Mouse (Mus musculus): ENCODE data around the gene Lrrc66. TPM values are rescaled to one million over a fixed set of nuclear protein-coding genes. Genes with fewer than 3 reads are reported as not detected.

The Lrrc66 gene
- 3.0 and 3.5 TPM in 2 replicates for polyA plus RNA-seq (2015; fragmentation: Nextera tagmentation; extraction: Ambion mirVana)

DNA sequence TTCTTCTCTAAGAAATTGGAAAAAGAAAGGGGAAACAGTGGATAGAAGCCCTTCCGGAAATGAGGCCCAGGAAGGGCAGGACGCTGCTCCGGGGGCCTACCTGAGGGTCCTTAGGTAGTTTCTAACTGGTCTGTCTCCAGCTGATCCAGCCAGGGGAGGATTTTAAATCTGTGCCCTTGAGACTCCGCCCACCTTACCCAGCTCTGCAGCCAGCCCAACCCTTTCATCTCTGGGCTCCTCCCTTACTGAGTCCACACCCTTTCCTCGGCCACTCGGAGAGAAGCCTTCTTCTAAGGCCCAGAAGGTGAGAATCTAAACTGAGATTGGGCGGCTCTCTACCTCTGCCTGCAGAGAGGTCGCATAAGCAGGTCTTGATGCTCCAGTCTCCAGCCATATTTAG, at the start of gene Lrrc66:
TSS of gene Lrrc66 (minus strand) at position 236 of the 400 bp plus-strand sequence.
- TF ChIP-seq EP300 (optimal IDR thresholded peaks at IDR 0.05): no peak
- no peak for TF ChIP-seq CTCF (IDR thresholded peaks at IDR 0.05; ENCODE audit: low read depth)
- H3K4me2 ChIP-seq (replicated peaks; ENCODE audit: low read depth): no peak within 1 kb of the TSS
- no peaks in the 10 kb centered on the region for H3K9me3 ChIP-seq (ENCODE audit: control insufficient read depth, low read length)
- H3K4me3 ChIP-seq (ENCODE audit: low read depth, low read length): no peak within 1 kb of the TSS
- no peak within 1 kb of the TSS for H3K27ac ChIP-seq (replicated peaks)
- H3K9ac ChIP-seq (ENCODE audit: low read length): no peak within 1 kb of the TSS
- WGBS: 71% methylated on average over 8 of the region's 8 CpGs
- H3K36me3 ChIP-seq (ENCODE audit: control insufficient read depth, insufficient read depth, low read length): peaks cover 3% of the 10 kb centered on the region
- peak; percentile 28 for DNase-seq (ENCODE audit: low spot score)
- H3K27me3 ChIP-seq (ENCODE audit: control insufficient read depth, insufficient read depth, low read length): no peaks in the 10 kb centered on the region
- H3K4me1 ChIP-seq (replicated peaks; ENCODE audit: control insufficient read depth, insufficient read depth): no peaks in the 10 kb centered on the region
- ATAC-seq (ENCODE audit: low FRiP score, low TSS enrichment): no peak

GRCm38 (mm10) chr5:73676626-73677025, 44.3 kb upstream of the Lrrc66 start:
- no peak overlapping the region for H3K9ac ChIP-seq (ENCODE audit: low read length)
- TF ChIP-seq EP300 (optimal IDR thresholded peaks at IDR 0.05) (no peak), CTCF (IDR thresholded peaks at IDR 0.05; ENCODE audit: low read depth) (no peak)
- H3K36me3 ChIP-seq (ENCODE audit: control insufficient read depth, insufficient read depth, low read length): no peaks in the 10 kb centered on the region
- no peak overlapping the region for H3K27ac ChIP-seq (replicated peaks)
- 51% methylated on average over 13 of the region's 13 CpGs for WGBS
- no peak overlapping the region for H3K4me3 ChIP-seq (ENCODE audit: low read depth, low read length)
- no peak overlapping the region for H3K4me2 ChIP-seq (replicated peaks; ENCODE audit: low read depth)
- no peaks in the 10 kb centered on the region for H3K9me3 ChIP-seq (ENCODE audit: control insufficient read depth, low read length)
- DNase-seq (ENCODE audit: low spot score): peak; percentile 18
- no peaks in the 10 kb centered on the region for H3K27me3 ChIP-seq (ENCODE audit: control insufficient read depth, insufficient read depth, low read length)
- no peaks in the 10 kb centered on the region for H3K4me1 ChIP-seq (replicated peaks; ENCODE audit: control insufficient read depth, insufficient read depth)
- ATAC-seq (ENCODE audit: low FRiP score, low TSS enrichment): no peak

- Histone ChIP-seq H3K27ac (replicated peaks) (no peak overlapping the region), H3K27me3 (ENCODE audit: control insufficient read depth, insufficient read depth, low read length) (no peaks in the 10 kb centered on the region), H3K4me1 (replicated peaks; ENCODE audit: control insufficient read depth, insufficient read depth) (no peaks in the 10 kb centered on the region), H3K36me3 (ENCODE audit: control insufficient read depth, insufficient read depth, low read length) (no peaks in the 10 kb centered on the region), H3K4me3 (ENCODE audit: low read depth, low read length) (no peak overlapping the region), H3K9me3 (ENCODE audit: control insufficient read depth, low read length) (no peaks in the 10 kb centered on the region), H3K4me2 (replicated peaks; ENCODE audit: low read depth) (no peak overlapping the region), H3K9ac (ENCODE audit: low read length) (no peak overlapping the region)
- DNase-seq (ENCODE audit: low spot score): no peak
- TF ChIP-seq EP300 (optimal IDR thresholded peaks at IDR 0.05) (no peak), CTCF (IDR thresholded peaks at IDR 0.05; ENCODE audit: low read depth) (no peak)
- WGBS: 74% methylated on average over 3 of the region's 3 CpGs
- no peak for ATAC-seq (ENCODE audit: low FRiP score, low TSS enrichment)
Observed at GRCm38 (mm10) chr5:73675604-73676003, 43.3 kb upstream of the Lrrc66 start.

GRCm38 (mm10) chr5:73669386-73669785, 37.1 kb upstream of the Lrrc66 start:
- Histone ChIP-seq H3K4me2 (replicated peaks; ENCODE audit: low read depth) (no peak overlapping the region; the same call in 1 of the 2 replicates), H3K27me3 (ENCODE audit: control insufficient read depth, insufficient read depth, low read length) (no peaks in the 10 kb centered on the region), H3K9me3 (ENCODE audit: control insufficient read depth, low read length) (no peaks in the 10 kb centered on the region), H3K27ac (replicated peaks) (no peak overlapping the region), H3K4me1 (replicated peaks; ENCODE audit: control insufficient read depth, insufficient read depth) (no peaks in the 10 kb centered on the region), H3K4me3 (ENCODE audit: low read depth, low read length) (no peak overlapping the region), H3K36me3 (ENCODE audit: control insufficient read depth, insufficient read depth, low read length) (no peaks in the 10 kb centered on the region), H3K9ac (ENCODE audit: low read length) (no peak overlapping the region)
- WGBS: 63% methylated on average over 26 of the region's 26 CpGs
- DNase-seq (ENCODE audit: low spot score): no peak
- ATAC-seq (ENCODE audit: low FRiP score, low TSS enrichment): no peak
- TF ChIP-seq EP300 (optimal IDR thresholded peaks at IDR 0.05): no peak
- TF ChIP-seq CTCF (IDR thresholded peaks at IDR 0.05; ENCODE audit: low read depth): no peak

DNA sequence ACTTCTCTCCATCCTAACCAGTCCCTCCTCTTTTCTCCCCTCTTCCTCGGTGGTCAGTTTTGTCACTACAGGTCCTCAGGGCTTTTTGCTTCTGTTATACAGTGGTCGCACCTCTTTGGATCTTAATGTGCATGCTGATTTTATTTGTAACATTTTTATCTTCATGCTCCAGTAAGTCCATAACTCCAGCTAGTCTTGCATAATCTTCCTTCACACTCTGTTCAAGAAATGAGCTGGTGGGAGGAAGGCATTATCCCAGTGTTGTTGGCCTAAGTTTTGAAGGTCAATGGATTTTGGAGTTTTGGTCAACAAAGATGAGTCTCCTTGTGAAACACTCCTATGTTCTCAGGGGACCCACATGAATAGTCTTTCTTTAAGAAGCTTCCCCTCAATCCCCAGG, 35.6 kb upstream of the Lrrc66 start:
- no peak for ATAC-seq (ENCODE audit: low FRiP score, low TSS enrichment)
- H3K9ac ChIP-seq (ENCODE audit: low read length): no peak overlapping the region
- TF ChIP-seq CTCF (IDR thresholded peaks at IDR 0.05; ENCODE audit: low read depth) (no peak), EP300 (optimal IDR thresholded peaks at IDR 0.05) (no peak)
- H3K27ac ChIP-seq (replicated peaks): no peak overlapping the region
- DNase-seq (ENCODE audit: low spot score): no peak
- no peaks in the 10 kb centered on the region for H3K27me3 ChIP-seq (ENCODE audit: control insufficient read depth, insufficient read depth, low read length)
- no peaks in the 10 kb centered on the region for H3K9me3 ChIP-seq (ENCODE audit: control insufficient read depth, low read length)
- no peaks in the 10 kb centered on the region for H3K4me1 ChIP-seq (replicated peaks; ENCODE audit: control insufficient read depth, insufficient read depth)
- 82% methylated on average over 2 of the region's 2 CpGs for WGBS
- H3K36me3 ChIP-seq (ENCODE audit: control insufficient read depth, insufficient read depth, low read length): no peaks in the 10 kb centered on the region
- no peak overlapping the region for H3K4me2 ChIP-seq (replicated peaks; ENCODE audit: low read depth)
- no peak overlapping the region for H3K4me3 ChIP-seq (ENCODE audit: low read depth, low read length)

- H3K4me1 ChIP-seq (replicated peaks; ENCODE audit: control insufficient read depth, insufficient read depth): no peaks in the 10 kb centered on the region
- no peak for DNase-seq (ENCODE audit: low spot score)
- H3K36me3 ChIP-seq (ENCODE audit: control insufficient read depth, insufficient read depth, low read length): no peaks in the 10 kb centered on the region
- no peaks in the 10 kb centered on the region for H3K9me3 ChIP-seq (ENCODE audit: control insufficient read depth, low read length)
- H3K27ac ChIP-seq (replicated peaks): no peak overlapping the region
- H3K4me2 ChIP-seq (replicated peaks; ENCODE audit: low read depth): no peak overlapping the region
- H3K4me3 ChIP-seq (ENCODE audit: low read depth, low read length): no peak overlapping the region
- H3K27me3 ChIP-seq (ENCODE audit: control insufficient read depth, insufficient read depth, low read length): no peaks in the 10 kb centered on the region
- ATAC-seq (ENCODE audit: low FRiP score, low TSS enrichment): no peak
- 65% methylated on average over 2 of the region's 2 CpGs for WGBS
- no peak overlapping the region for H3K9ac ChIP-seq (ENCODE audit: low read length)
- TF ChIP-seq CTCF (IDR thresholded peaks at IDR 0.05; ENCODE audit: low read depth) (no peak), EP300 (optimal IDR thresholded peaks at IDR 0.05) (no peak)
Observed at GRCm38 (mm10) chr5:73666695-73667094, 34.4 kb upstream of the Lrrc66 start.

Data from stomach, postnatal 0 days (tissue).